Mouse (Mus musculus) left cerebral cortex, postnatal 25 days (tissue): ENCODE data around the gene Zik1. TPM values are rescaled to one million over a fixed set of nuclear protein-coding genes. Genes with fewer than 3 reads are reported as not detected.

Experiments
- DNase-seq, 2 experiments: peaks; one replicate each; pipeline ENCODE4 v3.0.0; 2022; ENCODE audit warnings: low spot score in 2 of 2, mixed read lengths in 1 of 2
- intact Hi-C: fragments of 180-260 bp; cut with DNase I; formaldehyde crosslinking; loops from one replicate; pipeline ENCODE4 v1.15.1; 2025
- total RNA-seq, 2 experiments: library from RNA; stranded (reverse); gene quantifications; 2 replicates each; pipeline ENCODE4 v1.2.3; 2021

Gene Zik1
- total RNA-seq, result 10 to 100 TPM; 16.3 to 17.7 TPM

- intact Hi-C loops, result loop anchor here (5.0 kb wide), 1 partner anchor 38 kb away; no protein-coding TSS in a partner anchor
- DNase-seq, result peak; percentile 83 to 89
Observed at GRCm38 (mm10) chr7:10494786-10495521, at the start of gene Zik1. TSS of gene Zik1 (minus strand) at chr7:10495394.

GRCm38 (mm10) chr7:10495578-10495977, 384 bp upstream of the Zik1 start:
- intact Hi-C loops, result loop anchor here (5.0 kb wide), 1 partner anchor 38 kb away; no protein-coding TSS in a partner anchor
- DNase-seq, result no peak

- DNase-seq, result peak; percentile 42 to 54
- intact Hi-C loops, result no loop called here
Observed at GRCm38 (mm10) chr7:10480588-10481233, 14.5 kb downstream of the Zik1 start.

DNA sequence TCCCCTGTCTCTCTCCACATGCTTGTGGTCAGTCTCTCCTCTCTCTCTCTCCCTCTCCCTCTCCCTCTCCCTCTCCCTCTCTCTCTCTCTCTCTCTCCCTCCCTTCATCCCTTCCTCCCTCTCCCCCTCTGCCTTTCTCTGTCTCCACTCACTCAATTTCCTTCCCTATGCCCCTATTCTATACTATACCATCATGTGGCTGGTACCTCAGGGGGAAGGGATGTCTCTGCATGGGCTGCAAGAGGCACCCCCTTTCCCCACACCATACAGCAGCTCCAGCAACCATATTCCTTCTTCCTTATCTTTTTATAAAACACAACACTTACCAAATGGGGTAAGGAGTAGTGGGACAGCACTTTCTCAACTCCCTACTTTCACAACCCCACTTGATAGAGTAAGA, 15.4 kb downstream of the Zik1 start:
- intact Hi-C loops, result no loop called here
- DNase-seq, result no peak

- DNase-seq, result peak in 1 of 2 experiments; percentile 77
- intact Hi-C loops, result loop anchor here (5.0 kb wide), 1 partner anchor 39 kb away; the partner anchor contains the start of gene Zik1
Observed at GRCm38 (mm10) chr7:10458166-10458565, 37.0 kb downstream of the Zik1 start.

GRCm38 (mm10) chr7:10443031-10443430, 52.2 kb downstream of the Zik1 start, which contains the start of gene Vmn1r67:
TSS of gene Vmn1r67 (plus strand) at chr7:10443331.
- intact Hi-C loops, result no loop called here

More at GRCm38 (mm10) chr7:10443031-10443430, 52.2 kb downstream of the Zik1 start, which contains the start of gene Vmn1r67:
- no peak for DNase-seq

Other genes with a start within 250 kb of the Zik1 start
- not detected for gene Vmn1r66, start 217.4 kb downstream of the Zik1 start, total RNA-seq
- gene Vmn1r67, start 52.1 kb downstream of the Zik1 start, total RNA-seq, result not detected
- gene Vmn1r68, start 63.1 kb upstream of the Zik1 start, total RNA-seq, result not detected
- gene Vmn1r69, start 118.3 kb upstream of the Zik1 start, total RNA-seq, result not detected
- not detected for gene Vmn1r70, start 136.1 kb upstream of the Zik1 start, total RNA-seq
- gene Nlrp4b, start 192.4 kb upstream of the Zik1 start, total RNA-seq, result not detected